Mouse (Mus musculus) left cerebral cortex, adult 6 months (tissue): ENCODE measurements around the gene Gpr135. TPM values are rescaled to one million over a fixed set of nuclear protein-coding genes. Genes with fewer than 3 reads are reported as not detected.

Source experiments
- long read RNA-seq, 2 experiments: library from polyadenylated mRNA; unstranded; transcript quantifications; one replicate each; pipeline ENCODE4 v2.0.0; 2019 to 2020
- polyA plus RNA-seq: library from polyadenylated mRNA; unstranded; fragments of <200 nt; fragmentation: Nextera tagmentation; gene quantifications from 2 replicates; pipeline ENCODE4 v1.2.3, GENCODE M21; 2021

Gpr135 gene
- 5.0 and 8.7 TPM in 2 replicates for polyA plus RNA-seq
- long read RNA-seq, experiment 1, transcript Gpr135-201 (1 exons, 3,150 nt), result major isoform, 72 of 72 reads
- long read RNA-seq, experiment 1, partial matches to known transcripts, result 0 of 72 reads
- long read RNA-seq, experiment 1, other reads (novel, unspliced or antisense), result 0 of 72 reads
- long read RNA-seq, experiment 2, transcript Gpr135-201 (1 exons, 3,150 nt), result major isoform, 21 of 21 reads
- long read RNA-seq, experiment 2, partial matches to known transcripts, result 0 of 21 reads
- long read RNA-seq, experiment 2, other reads (novel, unspliced or antisense), result 0 of 21 reads

GRCm38 (mm10) chr12:72070327-72071269 lies at the start of gene Gpr135:
Gene Gpr135, minus strand, starts transcription at chr12:72071125.

DNA sequence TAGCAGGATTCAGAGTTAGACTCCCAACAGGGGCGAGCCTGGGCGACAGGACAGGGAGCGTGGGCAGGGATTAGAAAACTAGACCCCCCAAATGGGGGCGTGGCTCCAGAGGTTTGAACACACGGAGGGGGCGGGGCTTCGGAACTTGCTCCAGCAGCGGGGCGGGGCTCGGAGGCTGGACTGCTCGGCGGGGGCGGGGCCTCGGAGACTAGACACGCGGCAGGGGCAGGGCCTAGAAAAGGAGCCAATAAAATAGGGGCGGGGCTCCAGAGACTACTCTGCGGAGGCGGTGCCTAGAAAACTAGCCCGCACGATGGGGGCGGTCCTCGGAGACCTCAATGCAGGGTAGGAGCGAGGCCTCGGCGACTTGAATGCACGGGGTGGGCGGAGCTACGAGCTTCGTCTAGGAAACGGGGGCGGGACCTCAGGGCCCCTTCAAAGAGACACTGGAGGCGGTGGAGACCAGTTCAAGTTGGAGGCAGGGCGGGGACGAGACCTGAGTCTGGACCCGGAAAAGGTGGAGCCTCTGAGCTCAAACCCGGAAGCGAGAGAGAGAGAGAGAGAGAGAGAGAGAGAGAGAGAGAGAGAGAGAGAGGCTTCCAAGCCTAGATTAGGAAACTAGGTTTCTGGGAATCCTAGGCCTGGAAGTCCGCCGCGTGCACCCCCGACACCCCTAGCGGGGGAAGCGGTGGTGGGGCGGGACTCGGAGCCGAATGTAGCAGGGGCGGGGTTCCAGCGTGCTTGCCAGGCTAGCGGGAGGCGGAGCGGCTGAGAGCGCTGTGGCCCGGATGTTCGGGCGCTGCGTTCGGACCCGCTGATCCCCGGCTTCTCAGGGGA lies 14.6 kb upstream of the Gpr135 start, which contains the start of the genes L3hypdh and Jkamp:
L3hypdh (minus strand) TSS at position 111 of the 837 bp plus-strand sequence.
Jkamp (plus strand) TSS at position 261 of the 837 bp plus-strand sequence.

Other genes with a start within 250 kb of the Gpr135 start
- gene Daam1, start 240.0 kb downstream of the Gpr135 start, polyA plus RNA-seq, result 4.8 and 5.8 TPM in 2 replicates
- gene L3hypdh, start 14.3 kb upstream of the Gpr135 start, polyA plus RNA-seq, result 5.6 and 5.8 TPM in 2 replicates
- gene Jkamp, start 14.5 kb upstream of the Gpr135 start, polyA plus RNA-seq, result 122 and 130 TPM in 2 replicates
- not detected in 2 replicates for gene Ccdc175, start 113.9 kb upstream of the Gpr135 start, polyA plus RNA-seq